Mouse (Mus musculus) liver, postnatal 0 days (tissue): ENCODE data around the gene Car2. TPM values are rescaled to one million over a fixed set of nuclear protein-coding genes. Genes with fewer than 3 reads are reported as not detected.
A peak's percentile ranks its signal among the peaks of the same experiment; 100 is the strongest.

Source experiments
- ATAC-seq: fragments of 200-750 bp; cut with Nextera tagmentation; 2 replicates; pipeline ENCODE4 v1.8.0; 2017; ENCODE audit warnings: mild to moderate bottlenecking, moderate library complexity
- DNase-seq: peaks from one replicate; pipeline ENCODE4 v3.0.0-alpha.2; 2016
- H3K27ac ChIP-seq: fragments of 300-500 bp; sonication (generic); 2 replicates; pipeline ENCODE4 v1.5.1; 2014; ENCODE audit warnings: antibody characterized with exemption, moderate library complexity, mild to moderate bottlenecking, low read depth
- H3K27me3 ChIP-seq: fragments of 300-500 bp; sonication (generic); 2 replicates; pipeline ENCODE4 v1.6.1; 2014; ENCODE audit warnings: low read length, control low read depth, mixed read lengths; ENCODE audit not compliant: insufficient read depth
- H3K36me3 ChIP-seq: fragments of 300-500 bp; sonication (generic); replicated peaks from 2 replicates; pipeline ENCODE4 v1.6.1; 2014; ENCODE audit warnings: mild to moderate bottlenecking, control low read depth, low read length, moderate library complexity, mixed read lengths; ENCODE audit not compliant: insufficient read depth
- H3K4me1 ChIP-seq: fragments of 300-500 bp; sonication (generic); 2 replicates; pipeline ENCODE4 v1.6.1; 2014; ENCODE audit warnings: antibody characterized with exemption, mild to moderate bottlenecking, control low read depth; ENCODE audit not compliant: insufficient read depth
- H3K4me2 ChIP-seq: fragments of 300-500 bp; sonication (generic); 2 replicates; pipeline ENCODE4 v1.6.1; 2014; ENCODE audit warnings: low read depth, mild to moderate bottlenecking, low read length, moderate library complexity, mixed read lengths
- H3K4me3 ChIP-seq: fragments of 300-500 bp; sonication (generic); 2 replicates; pipeline ENCODE4 v1.5.1; 2014; ENCODE audit warnings: low read depth, low read length
- H3K9ac ChIP-seq: fragments of 300-500 bp; sonication (generic); replicated peaks from 2 replicates; pipeline ENCODE4 v1.6.1; 2014; ENCODE audit warnings: mild to moderate bottlenecking, moderate library complexity
- H3K9me3 ChIP-seq: fragments of 300-500 bp; sonication (generic); 2 replicates; pipeline ENCODE4 v1.6.1; 2016; ENCODE audit warnings: mild to moderate bottlenecking, control low read depth, low read length, mixed read lengths
- CTCF ChIP-seq: sonication (generic); IDR thresholded peaks from 2 replicates; pipeline ENCODE4 v1.5.1; 2016; ENCODE audit warnings: antibody characterized with exemption, low read depth
- EP300 ChIP-seq: IDR thresholded peaks from 2 replicates; pipeline ENCODE4 v1.6.1; 2016; ENCODE audit warnings: antibody characterized with exemption, low read depth, mild to moderate bottlenecking
- whole genome bisulfite sequencing: fragments of 180-500 bp; shearing (Covaris S2); extraction: QIAGEN DNeasy Blood & Tissue Kit; methylation state at CpG from one replicate; pipeline ENCODE4 v1.1.7; 2014; ENCODE audit not compliant: insufficient replicate concordance; 5-methylcytosine and 5-hydroxymethylcytosine counted together
- polyA plus RNA-seq: library from polyadenylated mRNA; unstranded; fragments of >200 nt; fragmentation: Nextera tagmentation; extraction: Ambion mirVana; gene quantifications from 2 replicates; pipeline ENCODE4 v1.2.1, GENCODE M21; 2015

Gene Car2
- polyA plus RNA-seq, 1 experiment from 2014 or later, result 980 TPM

DNA sequence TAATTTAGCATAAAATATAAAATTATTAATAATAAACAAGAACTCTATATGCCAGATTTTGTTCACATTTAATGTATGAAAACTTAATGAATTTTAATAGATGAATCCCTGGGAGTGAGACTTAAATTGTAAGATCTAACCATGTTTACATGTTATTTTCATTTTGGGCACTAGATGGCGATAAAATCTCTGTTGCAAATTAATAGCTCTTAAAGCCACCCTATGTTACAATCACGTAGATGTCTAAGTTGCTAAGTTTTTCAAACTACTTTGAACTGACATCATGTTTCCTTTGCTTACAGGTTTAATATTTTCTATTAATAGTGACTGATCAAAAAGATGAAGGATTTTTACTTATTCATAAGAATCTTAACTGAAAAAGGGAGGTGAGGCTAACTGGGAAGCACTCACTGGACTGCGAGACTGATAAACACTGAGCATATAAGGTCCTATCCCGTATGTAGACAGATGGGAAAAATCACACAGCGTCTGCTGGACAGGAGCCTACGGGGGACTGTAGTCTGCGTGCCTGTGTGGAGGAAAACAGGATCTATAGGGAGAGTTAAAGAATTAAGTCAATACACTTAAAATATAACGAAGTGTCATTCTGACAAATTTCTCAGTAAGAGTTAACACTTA, 11.6 kb upstream of the Car2 start:
- no peaks in the 10 kb centered on the region for H3K9me3 ChIP-seq
- TF ChIP-seq EP300, result peak; percentile 53
- peak; percentile 81 for TF ChIP-seq CTCF
- 39% methylated on average over 8 of the region's 8 CpGs for WGBS
- no peak overlapping the region for H3K4me2 ChIP-seq
- peaks cover 18% of the 10 kb centered on the region for H3K4me1 ChIP-seq
- H3K36me3 ChIP-seq, result no peaks in the 10 kb centered on the region
- no peak overlapping the region for H3K27ac ChIP-seq
- ATAC-seq (no peak), DNase-seq (no peak)
- no peak overlapping the region for H3K4me3 ChIP-seq
- H3K27me3 ChIP-seq, result no peaks in the 10 kb centered on the region
- no peak overlapping the region for H3K9ac ChIP-seq

DNA sequence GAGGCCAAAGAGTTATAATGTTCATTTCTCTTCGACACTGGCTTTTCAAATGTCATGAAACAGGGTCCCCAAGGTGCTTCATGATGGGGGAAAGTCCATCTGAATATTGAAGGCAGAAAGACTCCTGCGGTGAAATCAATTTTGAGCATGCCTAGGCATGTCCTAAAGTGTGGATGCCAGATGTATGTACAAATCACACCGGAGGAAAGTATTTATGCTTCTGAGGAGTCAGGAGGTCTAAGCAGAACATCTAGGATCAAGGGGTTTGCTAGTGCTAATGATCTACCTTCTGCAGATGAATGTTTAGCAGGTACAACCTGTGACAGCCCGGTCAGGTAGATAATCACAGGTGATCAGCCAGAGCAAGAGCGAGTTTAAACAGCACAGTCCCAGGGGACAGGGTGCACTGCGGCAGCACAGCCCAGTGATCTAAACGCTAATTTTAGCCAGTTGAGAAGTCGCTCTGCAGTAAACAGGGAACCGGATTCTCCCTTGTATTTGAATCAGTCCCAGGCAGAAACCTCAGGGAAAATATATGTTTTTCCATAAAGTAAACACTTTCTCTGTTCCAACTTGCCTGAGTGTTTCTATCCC, 9.7 kb upstream of the Car2 start:
- Histone ChIP-seq H3K9me3 (no peaks in the 10 kb centered on the region), H3K27me3 (no peaks in the 10 kb centered on the region), H3K36me3 (no peaks in the 10 kb centered on the region), H3K9ac (peak overlapping the region; percentile 53), H3K4me3 (no peak overlapping the region), H3K27ac (peak overlapping the region; percentile 95), H3K4me2 (peak overlapping the region; percentile 48), H3K4me1 (peaks cover 16% of the 10 kb centered on the region)
- ATAC-seq (no peak), DNase-seq (no peak)
- WGBS, result 55% methylated on average over 9 of the region's 9 CpGs
- no peak for TF ChIP-seq EP300
- TF ChIP-seq CTCF, result no peak

DNA sequence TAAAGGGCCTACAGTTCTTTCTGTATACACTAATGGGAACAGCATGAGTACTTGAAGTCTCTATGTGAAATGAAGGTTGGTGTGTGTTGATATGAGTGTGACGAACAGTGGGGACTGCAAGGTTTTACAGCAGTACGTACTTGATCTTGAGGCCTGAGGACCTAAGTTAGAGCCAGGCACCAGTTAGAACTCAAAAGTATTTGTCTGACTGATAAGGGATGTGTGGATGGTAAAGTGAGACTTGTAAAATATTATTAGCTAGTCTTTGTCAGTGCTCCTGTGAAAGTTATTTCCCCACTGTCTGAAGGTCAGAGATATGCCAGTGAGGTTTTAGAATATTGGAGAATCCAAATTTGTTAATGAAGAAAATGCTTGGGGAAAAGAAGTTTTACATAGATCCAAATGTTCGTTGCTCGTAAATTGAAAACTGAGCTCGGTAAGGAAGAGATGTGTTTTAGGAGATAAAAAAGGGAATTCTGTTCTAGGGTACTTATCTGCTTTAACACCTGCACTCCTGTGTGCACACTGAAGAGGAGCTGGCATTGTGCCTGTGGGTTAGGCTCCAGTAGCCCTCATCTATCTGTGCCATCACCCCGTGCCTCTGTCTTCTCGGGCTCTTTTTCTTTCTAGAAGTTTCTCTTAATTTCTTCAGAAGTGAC, 8.7 kb upstream of the Car2 start:
- Histone ChIP-seq H3K27me3 (no peaks in the 10 kb centered on the region), H3K9me3 (no peaks in the 10 kb centered on the region), H3K27ac (peak overlapping the region; percentile 95), H3K4me2 (peak overlapping the region; percentile 48), H3K4me1 (peaks cover 18% of the 10 kb centered on the region), H3K9ac (peak overlapping the region; percentile 53), H3K4me3 (no peak overlapping the region), H3K36me3 (no peaks in the 10 kb centered on the region)
- WGBS, result 52% methylated on average over 7 of the region's 7 CpGs
- TF ChIP-seq EP300 (peak; percentile 99), CTCF (no peak)
- DNase-seq, result peak; percentile 69
- peak; percentile 85 for ATAC-seq

DNA sequence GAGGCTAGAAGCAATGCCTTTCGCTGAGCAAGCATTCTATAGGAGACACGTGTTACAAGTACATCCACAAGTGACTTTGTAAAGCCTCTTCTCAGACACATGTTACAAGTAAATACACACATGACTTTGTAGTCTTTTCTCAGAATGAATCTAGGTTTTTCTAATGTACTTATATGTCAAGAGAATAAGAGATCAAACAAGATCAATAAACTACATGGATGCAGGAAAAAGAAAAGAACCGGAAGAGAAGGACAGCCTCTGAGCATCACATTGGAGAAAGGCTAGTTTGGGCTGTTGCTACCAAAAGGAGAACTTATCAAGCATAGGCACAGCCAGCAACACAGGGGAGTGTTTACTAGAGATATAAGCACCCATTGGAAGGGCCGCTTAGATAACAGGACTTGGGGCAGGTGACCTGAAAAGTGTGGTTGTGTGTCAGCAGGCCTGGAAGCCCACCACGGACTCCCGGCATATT, 7.3 kb upstream of the Car2 start:
- H3K4me1 ChIP-seq, result peaks cover 28% of the 10 kb centered on the region
- TF ChIP-seq EP300 (peak; percentile 100), CTCF (no peak)
- H3K9ac ChIP-seq, result no peak overlapping the region; the same call in 1 of the 2 replicates
- no peaks in the 10 kb centered on the region for H3K9me3 ChIP-seq
- DNase-seq (peak; percentile 54), ATAC-seq (peak; percentile 85)
- H3K4me3 ChIP-seq, result no peak overlapping the region
- H3K27ac ChIP-seq, result peak overlapping the region; percentile 95
- no peaks in the 10 kb centered on the region for H3K36me3 ChIP-seq
- 38% methylated on average over 6 of the region's 6 CpGs for WGBS
- H3K4me2 ChIP-seq, result peak overlapping the region; percentile 48
- no peaks in the 10 kb centered on the region for H3K27me3 ChIP-seq

DNA sequence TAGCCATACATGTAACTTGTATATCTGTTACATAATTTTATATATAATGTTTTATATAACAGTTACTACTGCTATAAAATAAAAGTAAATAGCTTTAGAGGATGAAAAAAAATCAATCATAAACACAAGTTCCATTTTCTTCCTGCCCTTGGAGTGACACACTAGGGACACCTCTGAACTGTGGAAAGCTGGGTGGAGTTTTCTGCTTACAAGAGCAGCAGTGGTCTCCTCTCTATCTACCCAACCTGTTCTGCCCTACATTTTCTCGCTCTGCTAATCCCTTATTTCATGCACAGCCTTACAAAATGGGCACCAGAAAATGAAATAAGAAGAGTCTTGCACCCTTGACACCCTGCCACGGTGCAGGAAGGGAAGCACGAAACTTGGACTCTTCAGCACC, 6.8 kb upstream of the Car2 start:
- H3K4me1 ChIP-seq, result peaks cover 28% of the 10 kb centered on the region
- 0 out of 2 replicates have a peak overlapping the region, but pooled peaks have one; percentile 5 for H3K9ac ChIP-seq
- peak overlapping the region; percentile 95 for H3K27ac ChIP-seq
- WGBS, result 62% methylated on average over 3 of the region's 3 CpGs
- no peaks in the 10 kb centered on the region for H3K9me3 ChIP-seq
- no peak for DNase-seq
- H3K4me2 ChIP-seq, result peak overlapping the region; percentile 6
- peak; percentile 35 for ATAC-seq
- H3K36me3 ChIP-seq, result no peaks in the 10 kb centered on the region
- TF ChIP-seq CTCF, result no peak
- no peak overlapping the region for H3K4me3 ChIP-seq
- H3K27me3 ChIP-seq, result no peaks in the 10 kb centered on the region

DNA sequence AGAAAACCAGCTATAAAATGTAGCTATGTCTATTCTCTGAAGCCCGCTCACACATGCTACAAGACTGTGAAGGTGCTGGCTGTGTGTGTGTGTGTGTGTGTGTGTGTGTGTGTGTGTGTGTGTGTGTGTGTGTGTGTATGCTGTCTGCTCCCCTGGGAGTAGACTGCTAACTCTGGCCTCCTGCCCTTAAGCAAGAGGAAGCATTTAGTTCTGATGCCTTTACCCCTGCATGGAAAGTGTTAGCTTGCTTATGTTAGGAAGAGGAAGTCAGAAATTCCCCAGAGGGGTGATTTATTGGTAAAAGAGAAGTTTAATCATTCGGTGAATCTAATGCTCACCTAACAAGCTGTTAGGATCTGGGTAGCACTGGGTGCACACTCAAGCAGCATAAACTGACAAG, 5.8 kb upstream of the Car2 start:
- 45% methylated on average over 2 of the region's 2 CpGs for WGBS
- peak overlapping the region; percentile 95 for H3K27ac ChIP-seq
- no peak for TF ChIP-seq CTCF
- TF ChIP-seq EP300, result no peak
- no peak overlapping the region for H3K4me3 ChIP-seq
- no peaks in the 10 kb centered on the region for H3K36me3 ChIP-seq
- no peak for DNase-seq
- H3K9ac ChIP-seq, result no peak overlapping the region
- peaks cover 28% of the 10 kb centered on the region for H3K4me1 ChIP-seq
- no peaks in the 10 kb centered on the region for H3K27me3 ChIP-seq
- peak overlapping the region; percentile 33; the same call in 1 of the 2 replicates for H3K4me2 ChIP-seq
- H3K9me3 ChIP-seq, result no peaks in the 10 kb centered on the region
- ATAC-seq, result no peak
